Mouse (Mus musculus) ovary, adult 18-20 months (tissue): ENCODE measurements at regions not wholly inside any gene's neighbourhood (a gene's known extent, or its start where the extent isn't known, plus 50 kb on each side); places are given as distances from the start of the nearest gene placed in this dataset.

Source experiments
- DNase-seq: peaks from one replicate; pipeline ENCODE4 v3.0.0; 2022; ENCODE audit warnings: low spot score, mixed read lengths

DNA sequence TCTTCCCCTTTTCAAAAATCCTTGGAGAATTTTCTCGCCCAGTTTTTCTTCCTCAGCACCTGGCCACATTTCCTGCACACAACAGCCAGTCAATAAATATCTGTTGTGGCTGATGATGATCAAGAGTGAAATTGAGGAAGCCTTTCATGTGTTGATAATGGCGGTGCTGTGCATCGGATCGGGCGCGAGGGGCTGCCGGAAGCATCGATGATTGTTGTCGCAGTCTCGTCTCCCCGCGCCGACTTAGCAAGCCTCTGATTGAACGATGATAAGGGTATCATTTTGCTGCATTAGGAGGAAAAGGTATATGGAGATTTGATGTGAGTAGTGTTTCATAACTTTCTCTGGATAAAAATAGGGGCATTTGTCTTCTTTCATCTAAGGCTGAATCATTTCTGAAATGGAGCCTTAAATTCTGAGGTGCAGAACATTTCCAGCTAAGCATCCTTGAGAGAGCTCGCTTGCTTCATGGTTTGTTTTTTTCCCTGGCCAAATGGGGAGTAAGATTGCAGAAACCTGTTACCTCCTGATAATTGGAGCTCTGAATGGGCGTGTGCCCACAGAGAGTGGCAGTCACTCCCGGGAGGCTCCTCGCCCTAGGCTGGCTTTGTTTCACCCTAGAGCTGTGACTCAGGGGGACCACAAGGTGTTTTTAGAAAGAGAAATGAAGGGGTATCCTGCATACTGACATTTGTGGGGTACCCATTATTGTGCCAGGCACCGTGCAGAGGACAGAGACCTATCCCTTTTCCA lies 94.8 kb upstream of the Podxl start:
- DNase-seq = no peak

GRCm38 (mm10) chr6:31650791-31651476 lies 87.2 kb upstream of the Podxl start:
- DNase-seq = no peak

DNA sequence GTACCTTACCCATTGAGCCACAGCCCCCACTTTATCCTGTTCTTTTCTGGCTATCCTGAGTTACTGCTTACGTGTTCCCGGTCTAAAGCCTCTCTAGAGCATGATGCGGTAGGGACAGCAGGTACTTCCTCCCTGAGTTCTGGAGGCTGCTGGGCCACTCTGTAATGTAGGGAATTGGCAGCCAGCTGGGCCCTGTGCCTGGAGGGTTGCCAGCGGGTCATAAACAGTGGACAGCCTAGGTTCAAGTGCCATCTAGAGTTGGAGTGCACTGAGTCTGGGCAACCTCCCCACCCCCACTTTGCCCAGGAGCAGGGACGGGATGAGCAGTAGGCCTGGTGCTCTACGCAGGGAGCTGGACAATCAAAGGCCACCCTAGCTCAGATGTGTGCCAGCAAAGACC lies 81.5 kb upstream of the Podxl start:
- no peak for DNase-seq

DNA sequence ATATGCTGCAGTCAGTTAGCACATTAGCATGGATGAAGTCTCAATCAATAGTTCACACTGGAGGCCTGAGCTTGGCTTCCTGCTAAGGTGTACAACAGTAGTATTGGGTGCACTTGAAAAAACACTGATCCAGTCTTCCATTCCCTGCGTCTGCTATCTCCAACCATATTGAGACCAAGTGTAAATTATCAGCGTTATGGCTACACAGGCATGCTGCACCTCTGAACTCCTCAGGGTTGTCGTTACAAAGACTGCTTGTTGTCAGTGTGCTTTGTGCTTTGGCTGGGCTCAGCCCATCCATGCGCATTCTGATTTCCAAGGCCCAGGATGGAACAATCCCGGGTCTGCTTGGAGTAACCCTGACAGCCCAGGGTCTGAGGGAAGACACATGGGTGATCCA lies 80.7 kb upstream of the Podxl start:
- no peak for DNase-seq

- no peak for DNase-seq
Observed at GRCm38 (mm10) chr6:31642451-31642942, 78.7 kb upstream of the Podxl start.

- no peak for DNase-seq
Observed at GRCm38 (mm10) chr6:31640745-31641144, 77.0 kb upstream of the Podxl start.

DNA sequence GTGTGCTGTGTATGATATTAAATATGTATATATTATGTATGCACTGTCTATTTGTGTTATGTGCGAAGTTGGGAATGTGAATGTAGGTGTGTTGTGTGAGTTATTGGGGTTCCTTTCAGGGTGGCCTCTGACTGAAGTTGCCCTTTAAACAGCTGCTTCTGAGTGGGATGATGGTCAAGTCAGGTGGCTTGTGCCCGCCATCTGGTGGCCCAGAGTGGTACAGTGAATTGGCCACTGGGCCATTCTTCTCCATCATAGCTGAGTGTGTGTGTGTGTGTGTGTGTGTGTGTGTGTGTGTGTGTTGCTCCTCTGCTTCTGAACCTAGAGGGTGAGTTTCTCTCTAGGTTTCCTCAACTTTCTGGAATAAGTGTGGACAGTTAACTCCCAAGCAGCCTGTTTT lies 75.7 kb upstream of the Podxl start:
- no peak for DNase-seq

DNA sequence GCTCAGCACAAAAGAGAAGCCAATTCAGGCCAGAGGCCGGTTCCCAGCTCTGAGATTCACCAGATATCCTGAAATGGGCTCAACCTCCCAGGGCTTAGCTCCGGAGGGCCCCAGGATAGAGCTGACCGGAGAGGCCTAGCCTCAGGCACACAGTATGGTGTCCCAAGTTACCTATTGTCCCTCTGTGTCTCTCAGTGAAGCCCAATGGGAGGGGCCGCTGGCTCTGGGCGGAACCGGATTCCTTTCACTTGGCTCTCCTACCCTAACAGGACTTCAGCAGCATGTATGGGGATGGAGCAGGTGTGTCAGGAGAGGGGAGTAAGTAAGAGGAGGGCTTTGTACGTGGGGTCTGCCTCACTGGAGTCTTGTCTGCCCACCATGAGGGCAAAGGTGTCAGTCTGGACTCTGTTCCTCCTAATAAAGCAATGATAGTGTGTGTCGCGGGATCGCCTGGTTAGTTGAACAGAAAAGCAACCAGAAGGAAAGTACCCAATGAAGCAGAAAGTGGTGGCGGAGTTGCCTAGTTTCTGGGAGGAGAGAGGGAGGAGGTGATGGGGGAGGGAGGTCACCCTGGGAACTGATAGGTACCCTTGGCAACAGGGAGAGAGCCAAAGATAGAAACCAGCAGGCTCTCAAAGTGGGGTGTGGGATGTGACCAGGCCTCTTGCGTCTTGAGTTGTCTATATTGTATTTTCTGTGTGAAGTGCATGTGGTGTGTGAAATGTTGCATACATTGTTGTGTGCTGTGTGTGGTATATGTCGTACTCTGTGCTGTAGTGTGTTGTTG lies 74.8 kb upstream of the Podxl start:
- no peak for DNase-seq

- DNase-seq = no peak
Observed at GRCm38 (mm10) chr6:31637371-31638052, 73.7 kb upstream of the Podxl start.

GRCm38 (mm10) chr6:31636954-31637353 lies 73.2 kb upstream of the Podxl start:
- DNase-seq = no peak

DNA sequence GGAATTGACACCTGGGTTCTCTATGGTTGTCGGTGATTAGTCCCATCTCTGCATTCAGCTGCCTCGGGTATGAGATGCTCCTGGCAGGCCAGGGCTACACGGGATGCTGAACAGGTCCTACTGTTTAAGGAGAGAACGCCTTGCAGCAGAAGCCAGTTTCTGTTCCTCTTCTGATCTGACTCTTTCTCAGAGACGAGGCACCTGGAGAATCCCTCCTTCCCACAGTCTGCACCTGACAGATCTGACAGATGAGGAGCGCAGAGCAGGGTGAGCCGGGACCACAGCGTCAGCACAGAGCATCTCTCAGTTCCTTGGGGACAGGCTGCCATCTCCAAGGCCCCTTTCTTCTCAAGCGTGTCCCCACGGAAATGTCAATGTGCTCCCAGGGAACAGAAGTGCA lies 68.7 kb upstream of the Podxl start:
- no peak for DNase-seq

GRCm38 (mm10) chr6:31630009-31630408 lies 66.2 kb upstream of the Podxl start:
- DNase-seq = no peak

DNA sequence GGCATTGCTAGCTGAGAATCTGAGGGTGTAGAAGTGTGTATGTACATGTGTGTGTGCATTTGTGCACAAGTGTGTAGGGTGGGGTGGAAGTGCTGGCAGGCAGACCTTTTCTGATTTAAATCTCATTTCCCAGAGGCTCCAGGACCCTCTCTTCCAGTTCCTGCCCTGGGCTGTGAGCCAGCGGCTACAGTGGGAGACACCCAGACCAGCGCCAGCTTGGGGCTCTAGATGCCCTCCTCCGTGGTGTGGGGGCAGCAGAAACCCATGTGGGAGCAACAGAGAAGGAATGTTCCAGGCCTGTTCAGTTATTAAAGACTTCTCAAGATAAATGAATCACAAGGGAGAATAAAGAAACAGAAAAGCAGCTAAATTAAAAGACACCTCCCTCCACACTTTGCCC lies 64.1 kb upstream of the Podxl start:
- DNase-seq = no peak

DNA sequence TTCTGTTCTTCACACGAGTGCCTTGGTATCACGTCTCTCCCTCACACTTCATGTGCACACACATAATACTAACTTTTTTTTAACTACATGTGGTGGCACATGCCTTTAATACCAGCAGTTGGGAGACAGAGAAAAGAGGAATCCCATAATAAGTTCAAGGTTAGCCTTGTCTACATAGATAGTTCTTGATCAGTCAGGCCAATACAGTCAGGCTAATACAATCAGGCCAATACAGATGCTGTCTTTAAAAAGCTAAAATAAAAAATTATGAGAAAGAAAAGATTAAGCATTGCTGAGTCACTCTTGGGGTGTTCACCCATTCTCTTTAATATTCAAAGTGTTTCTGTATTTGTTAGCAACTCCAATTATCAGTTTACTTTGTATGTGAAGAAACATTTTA lies 61.3 kb upstream of the Podxl start:
- DNase-seq = no peak

- DNase-seq = no peak
Observed at GRCm38 (mm10) chr6:31624374-31624773, 60.6 kb upstream of the Podxl start.

DNA sequence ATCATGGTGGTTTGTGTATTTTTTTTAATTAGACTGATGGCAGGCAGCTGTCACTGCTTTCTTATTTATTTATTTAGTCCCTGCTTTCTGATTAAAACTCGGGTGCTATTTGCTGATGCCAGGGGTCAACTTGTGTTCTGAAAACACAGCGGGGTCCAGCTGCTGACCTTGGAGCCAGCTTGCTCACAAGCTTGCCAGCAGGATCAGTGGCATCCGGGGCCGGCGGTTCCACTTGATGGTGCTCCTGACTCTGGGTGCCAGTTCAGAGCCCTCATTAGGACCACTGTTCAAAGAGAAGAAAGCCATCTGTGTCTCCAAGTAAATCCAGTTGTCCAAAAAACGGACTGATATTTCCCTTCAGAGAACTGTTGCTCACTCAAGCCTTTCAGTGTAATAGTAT lies 57.2 kb upstream of the Podxl start:
- no peak for DNase-seq

- DNase-seq = no peak
Observed at GRCm38 (mm10) chr6:31618852-31619251, 55.1 kb upstream of the Podxl start.

- DNase-seq = no peak
Observed at GRCm38 (mm10) chr6:31617341-31617740, 53.6 kb upstream of the Podxl start.

GRCm38 (mm10) chr6:31615426-31615970 lies 51.7 kb upstream of the Podxl start:
- no peak for DNase-seq

GRCm38 (mm10) chr6:31614563-31614962 lies 50.8 kb upstream of the Podxl start:
- no peak for DNase-seq

DNA sequence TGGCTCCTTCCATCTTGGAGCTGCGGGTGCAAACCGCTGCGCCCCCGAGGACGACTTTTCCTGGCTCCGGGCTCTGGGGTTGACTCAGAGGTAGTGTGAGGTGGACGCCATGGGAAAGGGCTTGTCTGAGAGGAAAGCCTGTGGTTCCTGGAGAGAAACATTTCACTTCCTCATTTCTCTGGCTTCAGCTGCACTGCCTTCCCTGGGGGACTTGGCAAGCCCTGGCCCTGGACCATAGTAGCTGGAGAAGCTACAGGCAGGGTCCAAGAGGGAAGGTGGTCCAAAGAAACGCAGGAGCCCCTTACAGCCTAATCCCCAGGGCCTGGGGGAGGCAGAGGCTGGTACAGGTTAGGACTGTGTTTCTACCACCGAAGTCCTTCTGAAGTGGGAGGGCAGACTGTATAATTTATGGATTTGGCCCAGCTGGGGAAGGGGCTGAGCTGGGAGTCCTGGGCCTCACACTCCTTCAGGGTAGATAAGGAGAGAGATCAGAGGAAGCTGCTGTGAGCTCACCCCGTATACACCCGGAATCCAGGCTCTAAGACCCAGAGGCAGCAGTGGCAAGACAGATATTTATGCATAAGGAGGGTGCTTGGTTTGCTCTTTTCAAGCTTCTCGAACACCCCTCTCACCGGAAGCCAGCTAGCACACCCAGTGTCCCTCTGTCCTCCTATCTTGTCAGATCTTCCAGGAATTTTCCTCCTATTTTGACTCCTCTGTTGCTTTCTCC lies 50.0 kb upstream of the Podxl start:
- DNase-seq = no peak
